Mouse (Mus musculus): ENCODE results near the gene Cd59b.

Cd59b gene

GRCm38 (mm10) chr2:104069704-104070185 is at the start of gene Cd59b:
Gene Cd59b, plus strand, starts transcription at chr2:104069849.
- DNase-seq: peak; percentile 71

- DNase-seq: no peak
Measured at GRCm38 (mm10) chr2:104023096-104023495, 46.6 kb upstream of the Cd59b start.

- DNase-seq: no peak
Measured at GRCm38 (mm10) chr2:104024656-104025055, 45.0 kb upstream of the Cd59b start.

- DNase-seq: peak; percentile 91
Measured at GRCm38 (mm10) chr2:104027458-104028138, 42.1 kb upstream of the Cd59b start, which contains the start of gene Fbxo3. Gene Fbxo3, plus strand, starts transcription at chr2:104027721.

GRCm38 (mm10) chr2:104028139-104028723 is 41.4 kb upstream of the Cd59b start, which contains the start of gene 4931422A03Rik:
Gene 4931422A03Rik, minus strand, starts transcription at chr2:104028361.
- DNase-seq: no peak

- DNase-seq: no peak
Measured at GRCm38 (mm10) chr2:104029074-104029473, 40.6 kb upstream of the Cd59b start.

GRCm38 (mm10) chr2:104030381-104030780 is 39.3 kb upstream of the Cd59b start:
- DNase-seq: no peak

- DNase-seq: no peak
Measured at GRCm38 (mm10) chr2:104032056-104032455, 37.6 kb upstream of the Cd59b start.

- peak; percentile 66 for DNase-seq
Measured at GRCm38 (mm10) chr2:104034832-104035472, 34.7 kb upstream of the Cd59b start.

- no peak for DNase-seq
Measured at GRCm38 (mm10) chr2:104035595-104035994, 34.1 kb upstream of the Cd59b start.

GRCm38 (mm10) chr2:104036316-104036715 is 33.3 kb upstream of the Cd59b start:
- no peak for DNase-seq

- DNase-seq: no peak
Measured at GRCm38 (mm10) chr2:104038236-104038635, 31.4 kb upstream of the Cd59b start.

- no peak for DNase-seq
Measured at GRCm38 (mm10) chr2:104041632-104042031, 28.0 kb upstream of the Cd59b start.

GRCm38 (mm10) chr2:104042766-104043165 is 26.9 kb upstream of the Cd59b start:
- DNase-seq: no peak

- DNase-seq: no peak
Measured at GRCm38 (mm10) chr2:104043624-104044478, 25.8 kb upstream of the Cd59b start.

- peak; percentile 36 for DNase-seq
Measured at GRCm38 (mm10) chr2:104044479-104045080, 25.1 kb upstream of the Cd59b start.

GRCm38 (mm10) chr2:104058381-104058780 is 11.3 kb upstream of the Cd59b start:
- no peak for DNase-seq

GRCm38 (mm10) chr2:104058954-104059353 is 10.7 kb upstream of the Cd59b start:
- DNase-seq: no peak

GRCm38 (mm10) chr2:104059786-104060185 is 9.9 kb upstream of the Cd59b start:
- DNase-seq: no peak

GRCm38 (mm10) chr2:104060996-104061395 is 8.7 kb upstream of the Cd59b start:
- no peak for DNase-seq

GRCm38 (mm10) chr2:104062665-104063064 is 7.0 kb upstream of the Cd59b start:
- no peak for DNase-seq

GRCm38 (mm10) chr2:104064152-104064551 is 5.5 kb upstream of the Cd59b start:
- DNase-seq: no peak

Measured in kidney, adult 18-20 months (tissue).